Mouse (Mus musculus) 3T3-L1 (cell line): ENCODE results near the gene 9130213A22Rik.

ENCODE experiments used
- DNase-seq: peaks from one replicate; pipeline ENCODE4 v3.0.0-alpha.2; 2015; ENCODE audit warnings: low read depth, low spot score

Gene 9130213A22Rik

GRCm38 (mm10) chr11:69123693-69124497 is 1.5 kb upstream of the 9130213A22Rik start:
- DNase-seq = peak; percentile 98

- peak; percentile 96 for DNase-seq
Observed at GRCm38 (mm10) chr11:69123056-69123692, 785 bp upstream of the 9130213A22Rik start.

GRCm38 (mm10) chr11:69121741-69122335 is 551 bp downstream of the 9130213A22Rik start:
- DNase-seq = peak; percentile 61

- DNase-seq = peak; percentile 48
Observed at GRCm38 (mm10) chr11:69121001-69121740, 1.2 kb downstream of the 9130213A22Rik start.

GRCm38 (mm10) chr11:69120221-69121000 is 2.0 kb downstream of the 9130213A22Rik start, which contains the start of gene Hes7:
TSS of gene Hes7 (plus strand) at chr11:69120404.
- no peak for DNase-seq

GRCm38 (mm10) chr11:69119446-69120155 is 2.8 kb downstream of the 9130213A22Rik start:
- no peak for DNase-seq

GRCm38 (mm10) chr11:69118765-69119164 is 3.6 kb downstream of the 9130213A22Rik start:
- DNase-seq = peak; percentile 94

- peak; percentile 74 for DNase-seq
Observed at GRCm38 (mm10) chr11:69117737-69118695, 4.4 kb downstream of the 9130213A22Rik start.

GRCm38 (mm10) chr11:69116843-69117242 is 5.5 kb downstream of the 9130213A22Rik start:
- DNase-seq = no peak

GRCm38 (mm10) chr11:69114621-69115020 is 7.8 kb downstream of the 9130213A22Rik start:
- DNase-seq = no peak

- peak; percentile 51 for DNase-seq
Observed at GRCm38 (mm10) chr11:69114018-69114417, 8.4 kb downstream of the 9130213A22Rik start.

- no peak for DNase-seq
Observed at GRCm38 (mm10) chr11:69111865-69112264, 10.5 kb downstream of the 9130213A22Rik start.

- DNase-seq = no peak
Observed at GRCm38 (mm10) chr11:69111051-69111810, 11.2 kb downstream of the 9130213A22Rik start.

GRCm38 (mm10) chr11:69110319-69111046 is 11.9 kb downstream of the 9130213A22Rik start:
- peak; percentile 83 for DNase-seq

- DNase-seq = no peak
Observed at GRCm38 (mm10) chr11:69109032-69109900, 13.1 kb downstream of the 9130213A22Rik start.

- no peak for DNase-seq
Observed at GRCm38 (mm10) chr11:69108223-69108622, 14.2 kb downstream of the 9130213A22Rik start.

GRCm38 (mm10) chr11:69107676-69108075 is 14.7 kb downstream of the 9130213A22Rik start:
- DNase-seq = no peak
